Mouse (Mus musculus) testis, postnatal 10 days (tissue): ENCODE results near the gene Ncor2.
A peak's percentile ranks its signal among the peaks of the same experiment; 100 is the strongest.

Experiments
- DNase-seq: peaks from one replicate; pipeline ENCODE4 v3.0.0; 2021; ENCODE audit warnings: low spot score

Gene Ncor2

GRCm38 (mm10) chr5:125127426-125127825 lies 51.6 kb downstream of the Ncor2 start:
- DNase-seq: no peak

- DNase-seq: no peak
Observed at GRCm38 (mm10) chr5:125125966-125126464, 53.0 kb downstream of the Ncor2 start.

GRCm38 (mm10) chr5:125125219-125125618 lies 53.8 kb downstream of the Ncor2 start:
- DNase-seq: no peak

GRCm38 (mm10) chr5:125124002-125124401 lies 55.0 kb downstream of the Ncor2 start:
- DNase-seq: no peak

GRCm38 (mm10) chr5:125123206-125123605 lies 55.8 kb downstream of the Ncor2 start:
- no peak for DNase-seq

- no peak for DNase-seq
Observed at GRCm38 (mm10) chr5:125122546-125122945, 56.5 kb downstream of the Ncor2 start.

GRCm38 (mm10) chr5:125122049-125122448 lies 57.0 kb downstream of the Ncor2 start:
- no peak for DNase-seq

GRCm38 (mm10) chr5:125120517-125121303 lies 58.3 kb downstream of the Ncor2 start:
- DNase-seq: no peak

- DNase-seq: no peak
Observed at GRCm38 (mm10) chr5:125117238-125117637, 61.8 kb downstream of the Ncor2 start.

- no peak for DNase-seq
Observed at GRCm38 (mm10) chr5:125113029-125113428, 66.0 kb downstream of the Ncor2 start.

- no peak for DNase-seq
Observed at GRCm38 (mm10) chr5:125112588-125112987, 66.4 kb downstream of the Ncor2 start.

- peak; percentile 78 for DNase-seq
Observed at GRCm38 (mm10) chr5:125111137-125111536, 67.9 kb downstream of the Ncor2 start.

GRCm38 (mm10) chr5:125110722-125111121 lies 68.3 kb downstream of the Ncor2 start:
- DNase-seq: no peak

GRCm38 (mm10) chr5:125110196-125110595 lies 68.8 kb downstream of the Ncor2 start:
- no peak for DNase-seq

- peak; percentile 82 for DNase-seq
Observed at GRCm38 (mm10) chr5:125107011-125107651, 71.9 kb downstream of the Ncor2 start.

GRCm38 (mm10) chr5:125106191-125106590 lies 72.8 kb downstream of the Ncor2 start:
- no peak for DNase-seq

GRCm38 (mm10) chr5:125104841-125105240 lies 74.2 kb downstream of the Ncor2 start:
- no peak for DNase-seq

GRCm38 (mm10) chr5:125103396-125103795 lies 75.6 kb downstream of the Ncor2 start:
- DNase-seq: no peak

- peak; percentile 66 for DNase-seq
Observed at GRCm38 (mm10) chr5:125102907-125103306, 76.1 kb downstream of the Ncor2 start.

- no peak for DNase-seq
Observed at GRCm38 (mm10) chr5:125102352-125102751, 76.7 kb downstream of the Ncor2 start.

GRCm38 (mm10) chr5:125099785-125100350 lies 79.2 kb downstream of the Ncor2 start:
- DNase-seq: no peak

- no peak for DNase-seq
Observed at GRCm38 (mm10) chr5:125098692-125099091, 80.3 kb downstream of the Ncor2 start.

GRCm38 (mm10) chr5:125096368-125096767 lies 82.7 kb downstream of the Ncor2 start:
- DNase-seq: no peak
